Mouse (Mus musculus) hematopoietic stem cell, adult 5-6 weeks (primary cell): ENCODE data around the gene Arhgap15. TPM values are rescaled to one million over a fixed set of nuclear protein-coding genes. Genes with fewer than 3 reads are reported as not detected.
A peak's percentile ranks its signal among the peaks of the same experiment; 100 is the strongest.

Experiments used
- ATAC-seq, 2 experiments: fragments of 125-278 bp in 1 of 2; replicated peaks in 1 of 2; 2 replicates each; pipeline ENCODE4 v1.8.0; 2016 to 2017; ENCODE audit warnings: inconsistent platforms in 2 of 2, mild to moderate bottlenecking in 2 of 2, moderate number of reproducible peaks in 2 of 2, low read depth in 1 of 2, moderate TSS enrichment in 1 of 2; ENCODE audit not compliant: low FRiP score in 2 of 2, poor library complexity in 2 of 2, severe bottlenecking in 2 of 2, insufficient read depth in 1 of 2, low TSS enrichment in 1 of 2
- total RNA-seq: library from RNA; stranded (forward); fragments of 172-1452, 232-1000 nt; gene quantifications from 2 replicates; pipeline ENCODE4 v1.2.3, GENCODE M21; 2017

Arhgap15 gene
- total RNA-seq, 1 experiment from 2014 or later, result 148 TPM

- ATAC-seq, result no peak
Observed at GRCm38 (mm10) chr2:43766200-43766599, 17.6 kb downstream of the Arhgap15 start.

- no peak for ATAC-seq
Observed at GRCm38 (mm10) chr2:43769850-43770570, 21.4 kb downstream of the Arhgap15 start.

- peak; percentile 99 for ATAC-seq
Observed at GRCm38 (mm10) chr2:43772640-43773039, 24.0 kb downstream of the Arhgap15 start.

- no peak for ATAC-seq
Observed at GRCm38 (mm10) chr2:43782157-43782556, 33.5 kb downstream of the Arhgap15 start.

GRCm38 (mm10) chr2:43783759-43784735, 35.4 kb downstream of the Arhgap15 start:
- ATAC-seq, result peak; percentile 29 to 53; a peak in 1 of 4 replicates

GRCm38 (mm10) chr2:43786101-43786500, 37.5 kb downstream of the Arhgap15 start:
- ATAC-seq, result no peak

GRCm38 (mm10) chr2:43787141-43787540, 38.5 kb downstream of the Arhgap15 start:
- no peak for ATAC-seq

- ATAC-seq, result no peak
Observed at GRCm38 (mm10) chr2:43788484-43788883, 39.9 kb downstream of the Arhgap15 start.

GRCm38 (mm10) chr2:43790049-43790693, 41.5 kb downstream of the Arhgap15 start:
- ATAC-seq, result peak; percentile 55 to 62; a peak in 3 of 4 replicates

- no peak for ATAC-seq
Observed at GRCm38 (mm10) chr2:43791575-43791974, 43.0 kb downstream of the Arhgap15 start.

GRCm38 (mm10) chr2:43793105-43793504, 44.5 kb downstream of the Arhgap15 start:
- no peak for ATAC-seq

GRCm38 (mm10) chr2:43794700-43795099, 46.1 kb downstream of the Arhgap15 start:
- peak; percentile 30 to 43; a peak in 1 of 4 replicates for ATAC-seq

GRCm38 (mm10) chr2:43796448-43796847, 47.8 kb downstream of the Arhgap15 start:
- no peak for ATAC-seq

GRCm38 (mm10) chr2:43805960-43806744, 57.5 kb downstream of the Arhgap15 start:
- ATAC-seq, result peak; percentile 68 to 82; a peak in 3 of 4 replicates

- ATAC-seq, result no peak
Observed at GRCm38 (mm10) chr2:43815896-43816787, 67.5 kb downstream of the Arhgap15 start.
